Mouse (Mus musculus): Measurements from ENCODE around the gene Plekhg4. TPM values are rescaled to one million over a fixed set of nuclear protein-coding genes. Genes with fewer than 3 reads are reported as not detected.
A peak's percentile ranks its signal among the peaks of the same experiment; 100 is the strongest.

Gene Plekhg4
- 1.4 and 3.0 TPM in 2 replicates for polyA plus RNA-seq (2014; fragmentation: Nextera tagmentation; extraction: Ambion mirVana)

DNA sequence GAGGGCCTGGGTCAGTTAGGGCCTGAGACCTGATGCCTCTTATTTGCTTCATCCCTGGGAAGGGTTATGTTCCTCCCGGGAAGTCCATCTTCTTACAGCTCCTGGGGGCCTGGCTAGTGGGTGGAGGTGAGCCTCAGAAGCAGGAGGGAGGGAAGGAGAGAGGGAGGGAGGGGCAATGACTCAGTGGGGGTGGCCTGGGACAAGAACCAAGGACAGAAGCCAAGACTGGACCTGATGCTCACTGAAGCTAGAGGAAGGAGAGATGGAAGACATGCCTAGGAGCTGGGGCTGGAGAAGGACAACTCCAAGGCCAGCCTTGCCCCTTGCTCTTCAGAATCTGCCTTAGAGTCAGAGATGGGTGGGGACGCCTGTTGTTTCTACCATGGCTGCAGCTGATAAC lies at the start of gene Plekhg4:
Gene Plekhg4 (plus strand): TSS at position 243 of the 400 bp plus-strand sequence.
- no peak within 1 kb of the TSS for H3K9ac ChIP-seq (replicated peaks; ENCODE audit: low read length)
- H3K4me2 ChIP-seq (ENCODE audit: low read length), result 0 out of 2 replicates have a peak within 1 kb of the TSS, but pooled peaks have one; percentile 41
- H3K9me3 ChIP-seq (ENCODE audit: control insufficient read depth, low read length), result no peaks in the 10 kb centered on the region
- no peak for DNase-seq
- no peak within 1 kb of the TSS for H3K4me3 ChIP-seq (replicated peaks; ENCODE audit: low read depth, low read length)
- H3K36me3 ChIP-seq (ENCODE audit: control insufficient read depth, insufficient read depth, low read length), result peaks cover 5% of the 10 kb centered on the region; the same call in 1 of the 2 replicates
- H3K4me1 ChIP-seq (ENCODE audit: control insufficient read depth, insufficient read depth, low read length), result no peaks in the 10 kb centered on the region
- ATAC-seq (ENCODE audit: low FRiP score, low TSS enrichment), result no peak
- no peaks in the 10 kb centered on the region for H3K27me3 ChIP-seq (ENCODE audit: control insufficient read depth, insufficient read depth, low read length)
- H3K27ac ChIP-seq (replicated peaks; ENCODE audit: low read depth, low read length), result no peak within 1 kb of the TSS
- 66% methylated on average over 2 of the region's 2 CpGs for WGBS

DNA sequence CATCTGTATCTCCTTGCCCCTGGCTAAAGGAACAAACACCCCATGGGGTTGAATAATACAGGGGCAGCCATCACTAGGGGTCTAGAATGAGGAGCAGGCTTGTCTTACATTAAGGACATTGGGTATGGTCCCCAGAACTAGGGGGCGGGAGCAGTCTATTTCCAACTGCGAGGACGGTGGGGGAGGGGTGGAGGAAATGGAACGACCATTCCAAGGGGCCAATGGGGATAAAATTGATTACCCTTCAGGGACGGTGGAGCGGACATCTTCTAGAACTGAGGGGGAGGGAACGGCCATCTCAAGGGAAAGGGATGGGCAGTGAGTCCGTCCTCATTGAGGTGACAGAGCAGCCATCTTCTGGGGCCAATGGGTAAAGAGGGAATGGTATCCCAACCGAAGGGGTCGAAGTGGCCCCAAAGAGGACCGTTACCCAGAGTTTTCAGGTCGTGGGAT lies 47.4 kb upstream of the Plekhg4 start:
- Histone ChIP-seq H3K4me3 (replicated peaks; ENCODE audit: low read depth, low read length) (peak overlapping the region; percentile 88), H3K27me3 (ENCODE audit: control insufficient read depth, insufficient read depth, low read length) (no peaks in the 10 kb centered on the region), H3K27ac (replicated peaks; ENCODE audit: low read depth, low read length) (peak overlapping the region; percentile 81), H3K36me3 (ENCODE audit: control insufficient read depth, insufficient read depth, low read length) (peaks cover 41% of the 10 kb centered on the region), H3K4me2 (ENCODE audit: low read length) (peak overlapping the region; percentile 91), H3K9ac (replicated peaks; ENCODE audit: low read length) (peak overlapping the region; percentile 93), H3K9me3 (ENCODE audit: control insufficient read depth, low read length) (no peaks in the 10 kb centered on the region), H3K4me1 (ENCODE audit: control insufficient read depth, insufficient read depth, low read length) (peaks cover 16% of the 10 kb centered on the region)
- DNase-seq, result peak; percentile 51
- WGBS, result under 1% methylated on average over 12 of the region's 12 CpGs
- peak; percentile 60 for ATAC-seq (ENCODE audit: low FRiP score, low TSS enrichment)

DNA sequence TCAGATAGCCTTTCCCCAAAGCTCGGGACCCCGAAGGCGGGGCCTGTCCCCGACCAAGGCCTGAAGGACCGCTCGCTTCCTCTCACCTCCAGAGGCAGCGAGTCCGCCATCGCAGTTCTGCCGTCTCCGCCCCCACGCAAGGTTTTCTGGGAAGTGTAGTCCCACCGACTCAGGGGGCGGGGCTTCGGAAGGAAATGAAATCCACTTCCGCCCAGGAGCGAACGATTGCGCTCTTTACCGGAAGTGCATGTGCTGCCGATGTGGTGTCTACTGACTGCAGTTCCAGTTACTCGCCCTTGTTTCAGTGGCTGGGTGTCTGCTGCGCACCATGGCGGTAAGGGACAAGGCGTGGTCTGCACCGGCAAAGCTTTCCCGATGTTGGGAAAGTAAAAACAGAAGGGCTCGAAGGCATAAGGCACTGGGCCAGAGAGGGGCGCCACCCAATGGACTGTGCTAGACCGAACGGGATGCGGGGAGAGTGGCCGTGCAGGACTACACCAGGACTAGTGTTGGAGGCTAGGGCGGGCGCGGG lies 46.9 kb upstream of the Plekhg4 start, which contains the start of the genes Lrrc29 and Tmem208:
Gene Lrrc29 (minus strand): TSS at position 138 of the 532 bp plus-strand sequence.
Gene Tmem208 (plus strand): TSS at position 214 of the 532 bp plus-strand sequence.
- Histone ChIP-seq H3K9ac (replicated peaks; ENCODE audit: low read length) (peak within 1 kb of the TSS; percentile 93), H3K4me3 (replicated peaks; ENCODE audit: low read depth, low read length) (peak within 1 kb of the TSS; percentile 88), H3K9me3 (ENCODE audit: control insufficient read depth, low read length) (no peaks in the 10 kb centered on the region), H3K27ac (replicated peaks; ENCODE audit: low read depth, low read length) (peak within 1 kb of the TSS; percentile 81), H3K4me1 (ENCODE audit: control insufficient read depth, insufficient read depth, low read length) (peaks cover 16% of the 10 kb centered on the region), H3K4me2 (ENCODE audit: low read length) (peak within 1 kb of the TSS; percentile 91), H3K36me3 (ENCODE audit: control insufficient read depth, insufficient read depth, low read length) (peaks cover 46% of the 10 kb centered on the region), H3K27me3 (ENCODE audit: control insufficient read depth, insufficient read depth, low read length) (no peaks in the 10 kb centered on the region)
- peak; percentile 98 for DNase-seq
- under 1% methylated on average over 36 of the region's 36 CpGs for WGBS
- peak; percentile 91 for ATAC-seq (ENCODE audit: low FRiP score, low TSS enrichment)

DNA sequence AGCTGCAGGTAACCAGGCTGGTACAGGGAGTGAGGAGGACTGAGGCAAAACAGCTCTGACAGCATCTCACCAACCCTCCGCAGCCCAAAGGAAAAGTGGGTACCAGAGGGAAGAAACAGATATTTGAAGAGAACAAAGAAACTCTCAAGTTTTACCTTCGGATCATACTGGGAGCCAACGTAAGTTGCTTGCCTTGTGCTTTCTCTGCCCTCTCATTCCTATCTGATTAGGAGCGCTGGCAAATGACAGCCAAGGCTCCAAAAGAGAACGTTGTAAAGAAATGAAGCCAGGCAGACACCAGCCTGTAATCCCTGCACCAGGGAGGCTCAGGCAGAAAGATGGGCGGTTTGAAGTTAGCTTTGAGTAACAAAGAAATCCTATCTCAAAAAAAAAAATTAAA lies 46.1 kb upstream of the Plekhg4 start:
- Histone ChIP-seq H3K27me3 (ENCODE audit: control insufficient read depth, insufficient read depth, low read length) (no peaks in the 10 kb centered on the region), H3K4me3 (replicated peaks; ENCODE audit: low read depth, low read length) (peak overlapping the region; percentile 88), H3K36me3 (ENCODE audit: control insufficient read depth, insufficient read depth, low read length) (peaks cover 54% of the 10 kb centered on the region), H3K4me1 (ENCODE audit: control insufficient read depth, insufficient read depth, low read length) (peaks cover 16% of the 10 kb centered on the region), H3K27ac (replicated peaks; ENCODE audit: low read depth, low read length) (peak overlapping the region; percentile 81; the same call in 1 of the 2 replicates), H3K9ac (replicated peaks; ENCODE audit: low read length) (peak overlapping the region; percentile 93), H3K9me3 (ENCODE audit: control insufficient read depth, low read length) (no peaks in the 10 kb centered on the region), H3K4me2 (ENCODE audit: low read length) (peak overlapping the region; percentile 91)
- WGBS, result 45% methylated on average over 6 of the region's 6 CpGs
- ATAC-seq (ENCODE audit: low FRiP score, low TSS enrichment), result no peak
- DNase-seq, result no peak

DNA sequence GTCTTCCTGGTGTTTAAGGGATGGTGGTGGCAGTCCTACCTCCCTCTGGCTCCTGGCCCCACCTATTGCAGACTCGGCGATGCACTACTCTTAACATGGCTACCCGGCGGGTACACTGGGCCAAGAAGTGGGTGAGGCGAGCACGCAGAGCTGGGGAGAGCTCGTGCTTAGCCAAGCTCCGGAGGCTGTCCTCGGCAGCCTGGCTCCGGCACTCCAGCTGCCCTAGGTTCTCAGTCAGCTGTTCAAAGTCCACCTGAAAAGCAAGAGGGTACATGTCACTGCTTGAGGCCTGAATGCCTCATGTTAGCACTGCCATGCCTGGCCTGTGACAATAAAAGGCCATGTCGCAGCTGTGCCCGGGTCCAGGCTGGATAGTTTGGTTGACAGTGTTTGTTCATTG lies 42.7 kb upstream of the Plekhg4 start:
- no peaks in the 10 kb centered on the region for H3K27me3 ChIP-seq (ENCODE audit: control insufficient read depth, insufficient read depth, low read length)
- 94% methylated on average over 12 of the region's 12 CpGs for WGBS
- no peak overlapping the region for H3K27ac ChIP-seq (replicated peaks; ENCODE audit: low read depth, low read length)
- H3K9ac ChIP-seq (replicated peaks; ENCODE audit: low read length), result no peak overlapping the region
- no peak overlapping the region for H3K4me3 ChIP-seq (replicated peaks; ENCODE audit: low read depth, low read length)
- H3K4me2 ChIP-seq (ENCODE audit: low read length), result no peak overlapping the region
- ATAC-seq (ENCODE audit: low FRiP score, low TSS enrichment) (no peak), DNase-seq (no peak)
- H3K36me3 ChIP-seq (ENCODE audit: control insufficient read depth, insufficient read depth, low read length), result peaks cover 51% of the 10 kb centered on the region
- H3K4me1 ChIP-seq (ENCODE audit: control insufficient read depth, insufficient read depth, low read length), result peaks cover 9% of the 10 kb centered on the region
- no peaks in the 10 kb centered on the region for H3K9me3 ChIP-seq (ENCODE audit: control insufficient read depth, low read length)

DNA sequence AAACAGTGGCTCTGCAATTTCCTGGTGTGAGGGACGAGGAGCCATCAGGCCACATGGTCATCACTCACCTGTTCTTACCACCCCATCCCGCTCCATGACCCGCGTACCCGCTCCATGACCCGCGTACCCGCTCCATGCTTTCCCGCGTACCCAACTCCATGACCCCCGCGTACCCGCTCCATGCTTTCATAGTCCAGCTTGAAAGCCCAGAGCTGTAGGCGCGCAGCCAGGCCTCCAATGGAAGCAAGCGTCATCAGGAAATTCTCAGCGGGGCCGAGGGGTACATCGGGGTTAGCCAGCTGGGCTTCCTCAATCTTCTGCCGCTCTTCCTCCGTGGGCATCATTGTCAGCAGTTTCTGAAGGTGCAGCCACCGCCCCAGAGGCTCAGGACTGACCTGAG lies 41.6 kb upstream of the Plekhg4 start:
- peaks cover 7% of the 10 kb centered on the region for H3K4me1 ChIP-seq (ENCODE audit: control insufficient read depth, insufficient read depth, low read length)
- H3K9ac ChIP-seq (replicated peaks; ENCODE audit: low read length), result no peak overlapping the region
- no peak overlapping the region for H3K4me3 ChIP-seq (replicated peaks; ENCODE audit: low read depth, low read length)
- H3K27ac ChIP-seq (replicated peaks; ENCODE audit: low read depth, low read length), result no peak overlapping the region
- ATAC-seq (ENCODE audit: low FRiP score, low TSS enrichment), result no peak
- no peaks in the 10 kb centered on the region for H3K27me3 ChIP-seq (ENCODE audit: control insufficient read depth, insufficient read depth, low read length)
- WGBS, result 97% methylated on average over 22 of the region's 22 CpGs
- H3K4me2 ChIP-seq (ENCODE audit: low read length), result no peak overlapping the region
- H3K9me3 ChIP-seq (ENCODE audit: control insufficient read depth, low read length), result no peaks in the 10 kb centered on the region
- H3K36me3 ChIP-seq (ENCODE audit: control insufficient read depth, insufficient read depth, low read length), result peaks cover 52% of the 10 kb centered on the region
- no peak for DNase-seq

DNA sequence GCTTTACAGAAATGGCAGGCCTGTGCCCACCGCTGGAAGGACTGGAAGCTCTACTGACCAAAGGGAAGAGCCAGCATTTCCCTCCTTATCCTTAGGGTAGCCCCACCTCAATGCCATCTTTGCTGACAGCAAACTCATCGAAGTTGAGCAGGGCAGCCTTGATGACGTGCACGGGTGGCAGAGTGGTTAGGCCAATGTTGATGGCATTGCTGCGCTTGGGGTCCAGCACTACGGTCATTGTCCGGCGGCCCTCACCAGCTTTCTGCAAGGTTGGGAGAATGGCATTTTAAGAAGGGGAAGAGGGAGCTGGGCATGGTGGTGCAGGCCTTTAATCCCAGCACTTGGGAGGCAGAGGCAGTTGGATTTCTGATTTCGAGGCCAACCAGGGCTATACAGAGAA lies 41.1 kb upstream of the Plekhg4 start:
- WGBS, result 95% methylated on average over 9 of the region's 9 CpGs
- peaks cover 6% of the 10 kb centered on the region for H3K4me1 ChIP-seq (ENCODE audit: control insufficient read depth, insufficient read depth, low read length)
- DNase-seq (no peak), ATAC-seq (ENCODE audit: low FRiP score, low TSS enrichment) (no peak)
- peaks cover 55% of the 10 kb centered on the region for H3K36me3 ChIP-seq (ENCODE audit: control insufficient read depth, insufficient read depth, low read length)
- no peak overlapping the region for H3K4me3 ChIP-seq (replicated peaks; ENCODE audit: low read depth, low read length)
- no peaks in the 10 kb centered on the region for H3K9me3 ChIP-seq (ENCODE audit: control insufficient read depth, low read length)
- no peak overlapping the region for H3K4me2 ChIP-seq (ENCODE audit: low read length)
- no peaks in the 10 kb centered on the region for H3K27me3 ChIP-seq (ENCODE audit: control insufficient read depth, insufficient read depth, low read length)
- no peak overlapping the region for H3K9ac ChIP-seq (replicated peaks; ENCODE audit: low read length)
- no peak overlapping the region for H3K27ac ChIP-seq (replicated peaks; ENCODE audit: low read depth, low read length)

DNA sequence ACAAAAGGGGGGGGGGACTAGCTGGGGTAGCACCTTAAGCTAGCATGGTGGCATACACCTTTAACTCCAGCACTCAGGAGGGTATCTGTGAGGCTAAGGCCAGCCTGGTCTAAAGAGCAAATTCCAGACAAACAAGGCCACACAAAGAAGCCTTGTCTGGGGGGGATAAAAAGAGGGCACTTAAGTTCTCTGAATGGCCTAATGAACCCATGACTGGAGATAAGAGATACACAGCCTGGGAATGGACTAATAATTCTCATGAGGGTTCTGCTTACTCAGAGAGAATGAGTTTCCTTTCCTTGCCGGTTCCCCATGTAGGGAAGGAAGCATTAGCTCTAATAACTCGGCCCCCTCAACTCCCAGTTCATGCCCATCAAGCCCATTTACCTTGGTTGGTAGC lies 40.6 kb upstream of the Plekhg4 start:
- ATAC-seq (ENCODE audit: low FRiP score, low TSS enrichment) (no peak), DNase-seq (no peak)
- Histone ChIP-seq H3K4me2 (ENCODE audit: low read length) (no peak overlapping the region), H3K9ac (replicated peaks; ENCODE audit: low read length) (no peak overlapping the region), H3K27me3 (ENCODE audit: control insufficient read depth, insufficient read depth, low read length) (no peaks in the 10 kb centered on the region), H3K4me1 (ENCODE audit: control insufficient read depth, insufficient read depth, low read length) (peaks cover under 1% of the 10 kb centered on the region), H3K9me3 (ENCODE audit: control insufficient read depth, low read length) (no peaks in the 10 kb centered on the region), H3K4me3 (replicated peaks; ENCODE audit: low read depth, low read length) (no peak overlapping the region), H3K36me3 (ENCODE audit: control insufficient read depth, insufficient read depth, low read length) (peaks cover 55% of the 10 kb centered on the region), H3K27ac (replicated peaks; ENCODE audit: low read depth, low read length) (no peak overlapping the region)
- 90% methylated on average over 2 of the region's 2 CpGs for WGBS
